Mouse (Mus musculus): ENCODE data around the gene Gm28729. TPM values are rescaled to one million over a fixed set of nuclear protein-coding genes. Genes with fewer than 3 reads are reported as not detected.
A peak's percentile ranks its signal among the peaks of the same experiment; 100 is the strongest.

The Gm28729 gene
- polyA plus RNA-seq (2012; rRNA removed) = 0.08 TPM in 1 of 2 replicates, not detected in the other

- Histone ChIP-seq H3K36me3 (ENCODE audit: control insufficient read depth, insufficient read depth, low read length) (no peaks in the 10 kb centered on the region), H3K4me3 (ENCODE audit: low read depth, low read length) (no peak within 1 kb of the TSS), H3K4me1 (ENCODE audit: control insufficient read depth, insufficient read depth, insufficient read length, low read length) (no peaks in the 10 kb centered on the region), H3K27me3 (ENCODE audit: control insufficient read depth, insufficient read depth, low read length) (no peaks in the 10 kb centered on the region), H3K27ac (ENCODE audit: insufficient read depth, low read depth, low read length) (no peak within 1 kb of the TSS)
- 20% methylated on average over 12 of the region's 12 CpGs for WGBS
- no peak for TF ChIP-seq POLR2A (IDR thresholded peaks at IDR 0.05; ENCODE audit: low read depth, low read length)
Observed at GRCm38 (mm10) chr9:96524972-96525506, at the start of gene Gm28729. Gm28729 (minus strand) TSS chr9:96525264.

GRCm38 (mm10) chr9:96573252-96573651 lies 48.2 kb upstream of the Gm28729 start:
- Histone ChIP-seq H3K4me1 (ENCODE audit: control insufficient read depth, insufficient read depth, insufficient read length, low read length) (no peaks in the 10 kb centered on the region), H3K27ac (ENCODE audit: insufficient read depth, low read depth, low read length) (no peak overlapping the region), H3K4me3 (ENCODE audit: low read depth, low read length) (no peak overlapping the region), H3K27me3 (ENCODE audit: control insufficient read depth, insufficient read depth, low read length) (no peaks in the 10 kb centered on the region), H3K36me3 (ENCODE audit: control insufficient read depth, insufficient read depth, low read length) (peaks cover 49% of the 10 kb centered on the region)
- WGBS = 2% methylated on average over 1 of the region's 1 CpGs
- TF ChIP-seq POLR2A (IDR thresholded peaks at IDR 0.05; ENCODE audit: low read depth, low read length) (no peak), CTCF (IDR thresholded peaks at IDR 0.05; ENCODE audit: extremely low read depth, insufficient read length, insufficient replicate concordance, low read depth, low read length) (no peak)

- H3K27ac ChIP-seq (ENCODE audit: insufficient read depth, low read depth, low read length) = no peak overlapping the region
- no peaks in the 10 kb centered on the region for H3K4me1 ChIP-seq (ENCODE audit: control insufficient read depth, insufficient read depth, insufficient read length, low read length)
- no peaks in the 10 kb centered on the region for H3K27me3 ChIP-seq (ENCODE audit: control insufficient read depth, insufficient read depth, low read length)
- no peak overlapping the region for H3K4me3 ChIP-seq (ENCODE audit: low read depth, low read length)
- 83% methylated on average over 9 of the region's 9 CpGs for WGBS
- TF ChIP-seq POLR2A (IDR thresholded peaks at IDR 0.05; ENCODE audit: low read depth, low read length) = no peak
- no peak for TF ChIP-seq CTCF (IDR thresholded peaks at IDR 0.05; ENCODE audit: extremely low read depth, insufficient read length, insufficient replicate concordance, low read depth, low read length)
- peaks cover 47% of the 10 kb centered on the region for H3K36me3 ChIP-seq (ENCODE audit: control insufficient read depth, insufficient read depth, low read length)
Observed at GRCm38 (mm10) chr9:96572754-96573153, 47.7 kb upstream of the Gm28729 start.

GRCm38 (mm10) chr9:96566470-96566996 lies 41.5 kb upstream of the Gm28729 start:
- Histone ChIP-seq H3K27ac (ENCODE audit: insufficient read depth, low read depth, low read length) (no peak overlapping the region), H3K4me1 (ENCODE audit: control insufficient read depth, insufficient read depth, insufficient read length, low read length) (no peaks in the 10 kb centered on the region), H3K36me3 (ENCODE audit: control insufficient read depth, insufficient read depth, low read length) (peaks cover 39% of the 10 kb centered on the region), H3K4me3 (ENCODE audit: low read depth, low read length) (no peak overlapping the region), H3K27me3 (ENCODE audit: control insufficient read depth, insufficient read depth, low read length) (no peaks in the 10 kb centered on the region)
- TF ChIP-seq CTCF (IDR thresholded peaks at IDR 0.05; ENCODE audit: extremely low read depth, insufficient read length, insufficient replicate concordance, low read depth, low read length) (no peak), POLR2A (IDR thresholded peaks at IDR 0.05; ENCODE audit: low read depth, low read length) (no peak)
- 87% methylated on average over 8 of the region's 8 CpGs for WGBS

- Histone ChIP-seq H3K27ac (ENCODE audit: insufficient read depth, low read depth, low read length) (no peak overlapping the region), H3K4me3 (ENCODE audit: low read depth, low read length) (no peak overlapping the region), H3K4me1 (ENCODE audit: control insufficient read depth, insufficient read depth, insufficient read length, low read length) (no peaks in the 10 kb centered on the region), H3K27me3 (ENCODE audit: control insufficient read depth, insufficient read depth, low read length) (no peaks in the 10 kb centered on the region), H3K36me3 (ENCODE audit: control insufficient read depth, insufficient read depth, low read length) (peaks cover 46% of the 10 kb centered on the region)
- WGBS = 96% methylated on average over 4 of the region's 4 CpGs
- TF ChIP-seq POLR2A (IDR thresholded peaks at IDR 0.05; ENCODE audit: low read depth, low read length) = no peak
- peak; percentile 11; the same call in 1 of the 2 replicates for TF ChIP-seq CTCF (IDR thresholded peaks at IDR 0.05; ENCODE audit: extremely low read depth, insufficient read length, insufficient replicate concordance, low read depth, low read length)
Observed at GRCm38 (mm10) chr9:96563501-96563900, 38.4 kb upstream of the Gm28729 start.

- no peaks in the 10 kb centered on the region for H3K4me1 ChIP-seq (ENCODE audit: control insufficient read depth, insufficient read depth, insufficient read length, low read length)
- no peak overlapping the region for H3K4me3 ChIP-seq (ENCODE audit: low read depth, low read length)
- TF ChIP-seq CTCF (IDR thresholded peaks at IDR 0.05; ENCODE audit: extremely low read depth, insufficient read length, insufficient replicate concordance, low read depth, low read length) (no peak), POLR2A (IDR thresholded peaks at IDR 0.05; ENCODE audit: low read depth, low read length) (no peak)
- H3K27ac ChIP-seq (ENCODE audit: insufficient read depth, low read depth, low read length) = no peak overlapping the region
- no peaks in the 10 kb centered on the region for H3K27me3 ChIP-seq (ENCODE audit: control insufficient read depth, insufficient read depth, low read length)
- WGBS = 91% methylated on average over 6 of the region's 6 CpGs
- H3K36me3 ChIP-seq (ENCODE audit: control insufficient read depth, insufficient read depth, low read length) = peaks cover 40% of the 10 kb centered on the region
Observed at GRCm38 (mm10) chr9:96559148-96559547, 34.1 kb upstream of the Gm28729 start.

GRCm38 (mm10) chr9:96558594-96558993 lies 33.5 kb upstream of the Gm28729 start:
- 88% methylated on average over 1 of the region's 1 CpGs for WGBS
- H3K27ac ChIP-seq (ENCODE audit: insufficient read depth, low read depth, low read length) = no peak overlapping the region

More at GRCm38 (mm10) chr9:96558594-96558993, 33.5 kb upstream of the Gm28729 start:
- TF ChIP-seq CTCF (IDR thresholded peaks at IDR 0.05; ENCODE audit: extremely low read depth, insufficient read length, insufficient replicate concordance, low read depth, low read length) = no peak
- no peak for TF ChIP-seq POLR2A (IDR thresholded peaks at IDR 0.05; ENCODE audit: low read depth, low read length)
- Histone ChIP-seq H3K4me3 (ENCODE audit: low read depth, low read length) (no peak overlapping the region), H3K36me3 (ENCODE audit: control insufficient read depth, insufficient read depth, low read length) (peaks cover 40% of the 10 kb centered on the region), H3K27me3 (ENCODE audit: control insufficient read depth, insufficient read depth, low read length) (no peaks in the 10 kb centered on the region), H3K4me1 (ENCODE audit: control insufficient read depth, insufficient read depth, insufficient read length, low read length) (no peaks in the 10 kb centered on the region)
